In genomic region chr7:3264390-3265022, GRCm38 (mm10) we compare ENCODE assay signal across 9 mouse cellular contexts. TPM values are rescaled to one million over a fixed set of nuclear protein-coding genes. Genes with fewer than 3 reads are reported as not detected.
A peak's percentile ranks its signal among the peaks of the same experiment; 100 is the strongest.
DNase-seq lines count a peak whose midpoint lies in the region; ATAC-seq lines count a peak whose summit lies in the region.
"Had no signal": no experiment of that assay in that cellular context is flagged by ENCODE, and none has a peak within 500 bp of the region (broad histone marks: within the 10 kb centered on the region; RNA-seq: fewer than 3 reads in every experiment).

No protein-coding gene starts in this region.

- H3K4me1 ChIP-seq in kidney, embryonic 16.5 days (ENCODE audit: insufficient read depth, low read length), result no peaks in the 10 kb centered on the region
- H3K4me1 ChIP-seq in embryonic facial prominence, embryonic 13.5 days, result 0 out of 2 replicates have a peak, but pooled peaks cover 3% of the 10 kb centered on the region
- H3K4me1 ChIP-seq in limb, embryonic 12.5 days (replicated peaks), result no peaks in the 10 kb centered on the region

- peak; percentile 71; the same call in 1 of the 2 replicates for ATAC-seq in kidney, embryonic 16.5 days (ENCODE audit: low FRiP score, low TSS enrichment)
- ATAC-seq in embryonic facial prominence, embryonic 13.5 days (ENCODE audit: insufficient number of reproducible peaks, insufficient read depth, low FRiP score, low TSS enrichment, low read depth), result no peak
- no peak for ATAC-seq in limb, embryonic 12.5 days (ENCODE audit: insufficient number of reproducible peaks, insufficient read depth, low FRiP score, low TSS enrichment, low read depth)

- H3K36me3 ChIP-seq in kidney, embryonic 16.5 days (ENCODE audit: insufficient read depth, low read length), result no peaks in the 10 kb centered on the region
- no peaks in the 10 kb centered on the region for H3K36me3 ChIP-seq in embryonic facial prominence, embryonic 13.5 days
- no peaks in the 10 kb centered on the region for H3K36me3 ChIP-seq in limb, embryonic 12.5 days

- DNase-seq in kidney, adult 8-10 months, result no peak
- peak; percentile 30 for DNase-seq in retina, embryonic 14.5 days (ENCODE audit: low spot score)
- no peak for DNase-seq in layer of hippocampus, adult 8-10 months (ENCODE audit: low spot score in 2 of 2)
- no peak for DNase-seq in gastrocnemius, postnatal 10 days
- DNase-seq: cerebellum, adult 2 months had no signal

- WGBS in kidney, embryonic 16.5 days, result 35% methylated on average over 22 of the region's 22 CpGs
- 39% methylated on average over 22 of the region's 22 CpGs for WGBS in embryonic facial prominence, embryonic 13.5 days
- 28% methylated on average over 22 of the region's 22 CpGs for WGBS in limb, embryonic 12.5 days

- peaks cover 2% of the 10 kb centered on the region; the same call in 1 of the 2 replicates for H3K27me3 ChIP-seq in kidney, embryonic 16.5 days (ENCODE audit: insufficient read depth, low read length)
- peaks cover 12% of the 10 kb centered on the region for H3K27me3 ChIP-seq in embryonic facial prominence, embryonic 13.5 days
- peaks cover 15% of the 10 kb centered on the region for H3K27me3 ChIP-seq in limb, embryonic 12.5 days

- H3K9ac ChIP-seq in kidney, embryonic 16.5 days (replicated peaks; ENCODE audit: low read length), result no peak overlapping the region; the same call in 1 of the 2 replicates
- no peak overlapping the region for H3K9ac ChIP-seq in embryonic facial prominence, embryonic 13.5 days
- H3K9ac ChIP-seq in limb, embryonic 12.5 days (replicated peaks), result no peak overlapping the region

- peak overlapping the region; percentile 42 for H3K4me2 ChIP-seq in kidney, embryonic 16.5 days (replicated peaks; ENCODE audit: low read depth, low read length)
- peak overlapping the region; percentile 18; the same call in 1 of the 2 replicates for H3K4me2 ChIP-seq in embryonic facial prominence, embryonic 13.5 days
- peak overlapping the region; percentile 30 for H3K4me2 ChIP-seq in limb, embryonic 12.5 days

- no peak overlapping the region for H3K27ac ChIP-seq in kidney, embryonic 16.5 days (ENCODE audit: low read length)
- H3K27ac ChIP-seq in embryonic facial prominence, embryonic 13.5 days, result no peak overlapping the region
- H3K27ac ChIP-seq in limb, embryonic 12.5 days, result no peak overlapping the region

- H3K4me3 ChIP-seq in kidney, embryonic 16.5 days (ENCODE audit: low read length), result peak overlapping the region; percentile 11; the same call in 1 of the 2 replicates
- no peak overlapping the region for H3K4me3 ChIP-seq in embryonic facial prominence, embryonic 13.5 days
- 0 out of 2 replicates have a peak overlapping the region, but pooled peaks have one; percentile 11 for H3K4me3 ChIP-seq in limb, embryonic 12.5 days (replicated peaks)

- H3K9me3 ChIP-seq in kidney, embryonic 16.5 days (ENCODE audit: low read length), result no peaks in the 10 kb centered on the region
- no peaks in the 10 kb centered on the region for H3K9me3 ChIP-seq in embryonic facial prominence, embryonic 13.5 days
- H3K9me3 ChIP-seq in limb, embryonic 12.5 days, result 0 out of 2 replicates have a peak, but pooled peaks cover 3% of the 10 kb centered on the region

RNA-seq across cellular contexts. Expression of gene Nlrp12, which starts 15.0 kb away (rescaled TPM):
- not detected in 2 replicates for polyA plus RNA-seq in kidney, embryonic 16.5 days (2015; fragmentation: Nextera tagmentation; extraction: Ambion mirVana)
- polyA plus RNA-seq in embryonic facial prominence, embryonic 13.5 days (2015; fragmentation: Nextera tagmentation; extraction: Ambion mirVana), result not detected in 2 replicates
- polyA plus RNA-seq in limb, embryonic 12.5 days (2016; fragmentation: Nextera tagmentation; extraction: Ambion mirVana), result not detected in 2 replicates
- total RNA-seq in layer of hippocampus, adult 8-10 months (2022), result under 1 TPM in 1 of 4 experiments, not detected in 3; 0.09 TPM
- total RNA-seq in gastrocnemius, postnatal 10 days (2021), result under 1 TPM in 1 of 2 experiments, not detected in 1; 0.09 TPM
- polyA plus RNA-seq: cerebellum, adult 2 months; limb, embryonic 14.5 days had no signal

RNA-seq across cellular contexts. Expression of gene Myadm, which starts 24.4 kb away (rescaled TPM):
- polyA plus RNA-seq in kidney, embryonic 16.5 days (2015; fragmentation: Nextera tagmentation; extraction: Ambion mirVana), result 95.0 and 108 TPM in 2 replicates
- polyA plus RNA-seq in embryonic facial prominence, embryonic 13.5 days (2015; fragmentation: Nextera tagmentation; extraction: Ambion mirVana), result 43.3 and 44.7 TPM in 2 replicates
- polyA plus RNA-seq in limb, embryonic 12.5 days (2016; fragmentation: Nextera tagmentation; extraction: Ambion mirVana), result 24.9 and 29.3 TPM in 2 replicates
- 10 to 100 TPM; 57.2 to 68.4 (median 58.8) TPM for total RNA-seq in layer of hippocampus, adult 8-10 months (2022)
- total RNA-seq in gastrocnemius, postnatal 10 days (2021), result 100 to 1,000 TPM in 1 of 2 experiments, 10 to 100 TPM in 1; 71.6 to 100 TPM

RNA-seq across cellular contexts. Expression of gene Prkcg, which starts 24.5 kb away (rescaled TPM):
- 0.14 and 0.23 TPM in 2 replicates for polyA plus RNA-seq in kidney, embryonic 16.5 days (2015; fragmentation: Nextera tagmentation; extraction: Ambion mirVana)
- polyA plus RNA-seq in embryonic facial prominence, embryonic 13.5 days (2015; fragmentation: Nextera tagmentation; extraction: Ambion mirVana), result 0.17 TPM in 1 of 2 replicates, not detected in the other
- polyA plus RNA-seq in limb, embryonic 12.5 days (2016; fragmentation: Nextera tagmentation; extraction: Ambion mirVana), result 3.8 TPM in 1 of 2 replicates, not detected in the other
- 100 to 1,000 TPM; 458 to 553 (median 501) TPM for total RNA-seq in layer of hippocampus, adult 8-10 months (2022)
- total RNA-seq in gastrocnemius, postnatal 10 days (2021), result 1 to 10 TPM; 2.2 to 4.5 TPM
